Comparison of ENCODE assay signal across 17 mouse cellular contexts in the genomic region with DNA sequence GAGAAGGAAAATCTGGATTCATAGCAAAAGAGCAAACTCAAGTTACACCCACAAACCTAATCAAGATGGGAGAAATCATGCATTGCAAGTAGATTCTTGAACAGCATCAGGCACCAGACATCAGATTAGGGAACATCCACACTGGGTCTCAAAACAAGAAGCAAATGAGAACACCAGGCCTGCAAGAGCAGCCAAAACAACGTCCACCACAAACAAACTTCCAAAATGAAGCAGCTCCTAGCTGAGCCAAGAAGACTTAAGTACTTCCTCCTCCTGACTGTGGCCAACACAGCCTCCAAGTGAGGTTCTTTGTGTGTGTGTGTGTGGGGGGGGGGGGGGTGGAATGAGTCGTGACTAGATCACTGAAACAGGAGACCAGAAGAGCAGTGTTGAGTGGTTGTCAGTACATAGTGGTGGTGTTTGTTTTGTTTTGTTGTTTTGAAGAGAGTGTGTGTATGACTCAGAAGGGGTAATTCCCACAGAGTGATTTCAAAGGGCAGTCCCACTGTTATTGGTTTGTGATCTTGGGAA.
A peak's percentile ranks its signal among the peaks of the same experiment; 100 is the strongest.
DNase-seq lines count a peak whose midpoint lies in the region; ATAC-seq lines count a peak whose summit lies in the region.
"Had no signal": no experiment of that assay in that cellular context is flagged by ENCODE, and none has a peak within 500 bp of the region (broad histone marks: within the 10 kb centered on the region; RNA-seq: fewer than 3 reads in every experiment).

No protein-coding gene starts in this region.

- WGBS in forebrain, embryonic 13.5 days = 50% methylated on average over 2 of the region's 2 CpGs

- no peak overlapping the region for H3K4me3 ChIP-seq in forebrain, embryonic 13.5 days
- H3K4me3 ChIP-seq: liver, embryonic 12.5 days had no signal

- no peak overlapping the region for H3K4me2 ChIP-seq in forebrain, embryonic 13.5 days
- H3K4me2 ChIP-seq: liver, embryonic 12.5 days had no signal

- DNase-seq in gastrocnemius, postnatal 25 days = peak; percentile 33
- DNase-seq in gastrocnemius, postnatal 10 days = no peak
- DNase-seq in lung, postnatal 36 days = peak; percentile 9
- no peak for DNase-seq in lung, postnatal 4 days
- peak; percentile 31 to 76 for DNase-seq in heart, adult 9 months (ENCODE audit: low spot score in 2 of 2)
- DNase-seq in left cerebral cortex, postnatal 4 days = no peak
- DNase-seq: adrenal gland, postnatal 25 days; cerebellum, adult 9-11 months; kidney, adult 2 months; kidney, postnatal 25 days; right cerebral cortex, postnatal 14 days; thymus, postnatal 4 days had no signal

- intact Hi-C loops in left cerebral cortex, postnatal 4 days (cut with DNase I) = no loop called here

- no peaks in the 10 kb centered on the region for H3K4me1 ChIP-seq in forebrain, embryonic 13.5 days
- H3K4me1 ChIP-seq: liver, embryonic 12.5 days had no signal

- no peaks in the 10 kb centered on the region for H3K9me3 ChIP-seq in forebrain, embryonic 13.5 days (replicated peaks)
- H3K9me3 ChIP-seq: liver, embryonic 12.5 days had no signal

- H3K27ac ChIP-seq in forebrain, embryonic 13.5 days = no peak overlapping the region
- H3K27ac ChIP-seq: hindbrain, postnatal 0 days; liver, embryonic 12.5 days had no signal

- H3K36me3 ChIP-seq in forebrain, embryonic 13.5 days (ENCODE audit: poor library complexity, severe bottlenecking) = no peaks in the 10 kb centered on the region
- H3K36me3 ChIP-seq: liver, embryonic 12.5 days had no signal

- no peaks in the 10 kb centered on the region for H3K27me3 ChIP-seq in forebrain, embryonic 13.5 days
- H3K27me3 ChIP-seq: liver, embryonic 12.5 days had no signal

- no peak overlapping the region for H3K9ac ChIP-seq in forebrain, embryonic 13.5 days
- H3K9ac ChIP-seq: liver, embryonic 12.5 days had no signal

- no peak for ATAC-seq in erythroblast, adult 5-6 weeks (replicated peaks; ENCODE audit: low FRiP score, poor library complexity, severe bottlenecking)
- ATAC-seq in forebrain, embryonic 13.5 days = no peak
- ATAC-seq: hindbrain, postnatal 0 days; liver, embryonic 12.5 days; midbrain, embryonic 16.5 days had no signal

Comparison
In these comparisons a context has a peak if more than half of its experiments do, and no peak if none do; other contexts are left out.
1. DNase-seq: peak in gastrocnemius, postnatal 25 days (single experiment), lung, postnatal 36 days (single experiment) and heart, adult 9 months (2 of 2); none in gastrocnemius, postnatal 10 days (single experiment), lung, postnatal 4 days (0 of 2) and left cerebral cortex, postnatal 4 days (single experiment).